Mouse (Mus musculus) embryo, embryonic 11.5 days (tissue): ENCODE measurements around the gene Rorb.

Experiments used
- DNase-seq: peaks from one replicate; pipeline ENCODE4 v3.0.0-alpha.2; 2012; ENCODE audit warnings: low read depth, low spot score

Gene Rorb

DNA sequence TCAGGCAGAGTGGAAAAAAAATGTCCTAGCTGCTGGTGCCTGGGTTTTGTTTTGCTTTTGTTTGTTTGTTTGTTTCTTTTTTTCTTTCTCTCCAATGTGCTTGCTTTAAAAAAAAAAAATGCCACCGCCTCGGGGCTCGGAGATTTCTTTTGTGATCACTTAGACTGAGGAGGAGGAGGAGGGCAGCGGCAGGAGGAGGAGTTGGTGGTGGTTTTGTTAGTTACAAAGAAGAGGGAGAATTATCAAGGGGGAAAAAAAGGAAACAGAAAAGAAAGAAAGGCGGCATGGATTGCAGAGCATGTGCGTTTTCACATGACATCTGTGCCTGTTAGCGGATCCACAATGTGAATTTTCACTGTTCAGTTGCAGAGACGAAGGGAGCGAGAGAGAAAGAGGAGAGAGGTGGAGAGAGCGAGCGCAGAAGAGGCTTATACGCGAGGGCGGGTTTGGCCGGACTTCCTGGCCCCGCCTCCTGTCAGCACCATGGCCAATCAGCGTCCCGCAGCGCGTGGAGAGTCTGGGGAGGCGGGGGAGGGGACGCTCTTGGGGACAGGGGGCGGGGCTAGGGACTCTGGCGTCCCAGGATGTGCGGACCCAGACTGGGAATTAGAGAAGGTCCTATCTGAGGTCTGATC, at the start of gene Rorb:
Gene Rorb, minus strand, starts transcription at position 404 of the 635 bp plus-strand sequence.
- peak; percentile 76 for DNase-seq

- no peak for DNase-seq
These were observed 37.9 kb upstream of the Rorb start for GRCm38 (mm10) chr19:19148847-19149246.

DNA sequence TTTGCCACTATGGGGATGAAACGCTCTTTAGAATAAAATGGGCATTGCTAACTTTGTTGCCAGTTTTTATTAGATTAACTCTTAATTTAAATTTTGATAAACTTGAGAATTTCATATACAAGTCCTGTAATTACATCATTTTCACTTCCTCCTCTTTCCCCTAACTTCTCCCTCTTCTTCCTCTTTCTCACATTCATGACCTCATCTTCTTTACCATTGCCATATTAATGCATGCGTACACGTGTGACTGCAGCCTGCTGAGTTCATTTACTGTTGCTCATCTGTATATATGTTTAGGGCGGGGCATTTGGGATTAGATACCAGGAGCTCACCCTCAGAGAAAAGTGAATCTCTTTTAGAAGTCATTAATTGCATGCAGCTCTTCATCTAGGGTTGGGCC, 33.5 kb upstream of the Rorb start:
- DNase-seq, result no peak

- no peak for DNase-seq
These were observed 25.9 kb upstream of the Rorb start for GRCm38 (mm10) chr19:19136856-19137255.

DNA sequence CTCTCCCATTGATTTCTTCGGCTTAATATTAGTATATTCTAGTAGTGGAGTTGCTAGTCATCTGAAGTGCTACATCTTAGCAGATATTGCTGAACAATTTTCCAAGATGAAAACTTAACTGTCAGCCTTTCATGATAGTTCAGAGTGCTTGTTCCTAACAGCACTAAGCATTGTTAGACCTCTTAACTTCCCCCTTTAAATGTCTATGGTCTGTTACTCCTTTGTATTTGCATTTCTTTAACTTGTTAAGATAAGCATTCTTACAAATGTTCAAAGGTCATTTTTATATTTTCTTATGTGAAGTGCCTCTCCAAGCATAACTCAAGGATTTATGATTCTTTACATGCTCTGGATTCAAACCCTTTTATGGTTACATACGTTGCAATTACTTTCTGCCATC, 24.8 kb upstream of the Rorb start:
- no peak for DNase-seq

GRCm38 (mm10) chr19:19122324-19122723, 11.3 kb upstream of the Rorb start:
- no peak for DNase-seq

DNA sequence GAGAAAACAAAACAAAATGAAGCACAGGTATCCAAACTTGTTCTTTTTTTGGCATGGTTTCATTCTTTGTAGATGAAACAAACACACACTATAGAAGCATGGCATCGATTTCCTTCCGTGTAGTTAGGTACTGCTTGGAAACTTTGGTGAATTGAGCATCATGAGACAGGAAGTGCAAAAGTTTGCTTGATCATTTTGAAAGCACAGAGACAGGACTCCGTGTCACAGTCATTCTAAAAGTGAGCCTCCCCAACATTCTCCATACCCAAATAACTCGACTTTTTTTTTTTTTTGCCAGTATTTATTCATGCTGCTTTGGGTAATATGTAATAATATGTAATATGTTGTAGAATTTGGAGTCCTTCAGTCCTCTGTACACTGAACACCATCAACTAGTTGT, 1.2 kb upstream of the Rorb start:
- no peak for DNase-seq

DNA sequence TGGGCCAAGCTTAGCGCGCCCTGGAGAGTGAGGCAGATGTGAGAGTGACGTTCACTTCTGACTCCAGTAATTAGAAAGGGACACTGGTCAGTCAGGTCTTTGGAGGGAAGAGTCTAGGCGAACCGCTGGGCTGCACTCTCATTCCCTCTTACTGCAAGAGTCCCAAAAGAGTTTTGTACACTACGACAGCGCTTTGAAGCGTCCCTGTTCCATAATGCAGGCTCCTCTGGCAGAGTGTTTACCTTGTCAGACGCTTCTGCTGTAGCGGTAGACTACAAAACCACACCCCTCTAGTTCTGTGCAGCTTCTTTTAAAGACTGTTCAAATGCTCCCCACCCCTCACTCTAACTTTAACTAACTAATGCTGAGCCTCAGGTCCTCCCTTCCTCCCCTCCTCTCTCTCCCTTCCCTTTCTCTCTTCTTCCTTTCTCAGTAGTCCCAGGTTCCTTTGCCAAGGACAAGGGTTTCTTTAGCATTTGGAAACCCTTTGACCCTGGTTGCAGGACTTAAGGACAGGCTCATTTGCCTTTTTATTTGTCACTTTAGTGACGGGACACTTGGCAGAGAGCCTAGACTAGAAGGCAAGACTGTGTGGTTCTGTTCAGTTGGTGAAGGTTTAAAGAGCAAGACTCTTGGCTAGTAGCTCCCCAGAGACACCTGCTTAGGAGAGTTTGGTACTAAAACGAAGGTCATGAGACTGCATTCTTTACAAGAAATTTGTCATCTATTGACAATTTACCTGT, 603 bp upstream of the Rorb start:
- no peak for DNase-seq

DNA sequence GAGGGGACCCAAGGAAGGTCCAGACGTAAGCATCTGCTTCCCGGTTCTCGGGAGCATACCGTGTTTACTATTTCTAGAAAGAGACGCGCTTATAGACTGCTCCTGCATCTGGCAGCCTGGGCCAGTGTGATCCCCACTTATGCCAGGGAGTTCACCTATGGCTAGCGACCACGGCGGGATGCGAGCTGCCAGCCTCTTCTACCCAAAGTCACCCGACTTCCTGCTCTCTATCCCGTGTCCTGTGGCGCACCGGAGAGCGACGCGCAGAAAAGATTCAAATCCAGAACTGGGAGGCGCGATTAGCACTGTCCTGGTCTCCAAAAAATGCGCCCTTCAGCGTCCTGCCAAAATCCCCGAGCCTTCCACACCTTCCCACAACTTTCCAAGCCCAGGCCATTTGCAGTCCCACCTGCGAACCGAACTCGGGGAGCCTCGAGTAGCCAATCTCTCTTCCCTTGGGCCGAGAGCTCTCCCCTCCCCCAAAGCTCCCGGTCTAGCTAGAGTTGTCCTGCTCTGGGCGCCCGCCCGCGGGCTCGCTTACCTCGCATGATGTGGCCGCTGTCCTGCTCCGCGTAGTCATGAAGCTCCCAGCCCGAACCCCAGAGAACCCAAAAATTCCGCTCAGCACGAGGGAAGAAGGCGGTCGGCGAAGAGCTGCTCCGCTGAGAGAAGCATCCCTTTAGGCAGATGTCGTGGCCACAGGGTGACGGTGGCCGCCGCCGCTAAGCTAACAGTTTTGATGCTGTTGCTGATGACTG, 806 bp downstream of the Rorb start:
- DNase-seq, result peak; percentile 29

GRCm38 (mm10) chr19:19108596-19109381, 2.2 kb downstream of the Rorb start:
- no peak for DNase-seq

DNA sequence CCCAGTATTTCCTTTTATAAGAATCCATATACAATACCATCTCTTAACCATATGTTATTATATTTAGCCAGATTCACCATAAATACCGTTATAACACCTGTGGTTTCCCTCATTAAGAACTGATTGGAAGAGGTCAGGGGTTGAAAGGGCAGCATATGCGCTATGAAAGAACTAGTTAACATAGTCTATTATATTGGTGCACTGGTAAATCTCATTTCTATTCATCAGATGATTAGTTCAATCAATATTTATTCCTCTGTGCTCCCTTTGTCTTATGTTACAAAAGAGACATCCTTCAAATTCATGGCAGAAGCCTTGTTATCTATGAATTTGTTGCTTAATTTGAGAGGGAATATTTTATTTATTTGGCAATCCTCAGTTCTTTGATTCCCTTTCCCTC, 6.4 kb downstream of the Rorb start:
- DNase-seq, result no peak

- DNase-seq, result no peak
These were observed 13.8 kb downstream of the Rorb start for GRCm38 (mm10) chr19:19097149-19097548.

GRCm38 (mm10) chr19:19089427-19089826, 21.6 kb downstream of the Rorb start:
- DNase-seq, result no peak

GRCm38 (mm10) chr19:19077880-19078279, 33.1 kb downstream of the Rorb start:
- DNase-seq, result no peak

DNA sequence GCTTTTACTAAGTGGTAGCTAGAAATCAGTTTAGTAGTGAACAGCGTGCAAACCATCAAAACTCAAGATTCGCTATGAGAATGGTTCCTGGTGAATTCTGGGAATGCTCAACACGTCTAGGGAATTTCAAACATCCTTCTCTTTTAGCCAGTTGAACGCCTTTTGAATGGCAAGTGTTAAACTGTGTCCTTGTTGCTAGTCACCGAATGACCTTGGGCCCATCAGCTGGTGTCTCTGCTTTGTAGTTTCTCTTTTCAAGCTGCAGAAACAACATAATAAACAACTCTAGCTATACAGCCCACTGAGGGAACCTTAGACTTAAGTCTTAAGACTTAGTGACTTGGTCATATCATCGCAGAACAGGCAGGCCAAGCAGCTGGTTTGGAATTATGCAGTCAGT, 36.2 kb downstream of the Rorb start:
- no peak for DNase-seq

DNA sequence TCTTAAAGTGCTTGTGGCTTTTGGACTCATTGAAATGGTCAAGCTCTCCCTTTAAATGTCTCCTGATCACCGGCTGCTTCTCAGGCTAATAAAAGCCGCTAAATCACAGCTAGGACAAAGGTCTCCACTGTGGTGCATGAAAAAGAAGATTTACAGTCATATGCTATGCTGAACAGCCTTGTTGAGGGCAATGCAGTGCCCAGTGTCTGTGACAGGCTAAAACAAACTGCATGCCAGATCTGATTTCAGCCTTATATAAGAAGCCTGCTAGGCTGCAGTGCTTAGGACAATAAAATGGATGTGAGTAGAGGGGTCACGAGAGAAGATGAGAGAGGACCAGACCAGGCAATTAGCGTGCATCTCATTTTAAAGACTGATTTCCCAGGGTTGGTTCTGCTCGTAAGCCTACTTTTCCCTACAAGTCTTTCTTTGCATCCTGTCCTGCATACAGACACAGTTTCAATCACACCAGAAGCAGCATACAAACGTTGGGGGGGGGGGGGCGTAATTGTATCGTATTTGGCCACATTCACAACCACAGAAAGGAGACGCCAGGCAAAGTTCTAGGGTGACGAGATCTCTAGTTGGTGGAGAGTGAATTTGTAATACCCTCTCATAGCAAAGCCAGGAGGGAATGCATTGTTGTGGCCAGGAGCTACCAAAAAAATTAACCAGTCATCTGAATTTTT, 52.1 kb downstream of the Rorb start:
- peak; percentile 29 for DNase-seq

- DNase-seq, result no peak
These were observed 52.8 kb downstream of the Rorb start for GRCm38 (mm10) chr19:19058201-19058600.

- DNase-seq, result no peak
These were observed 67.9 kb downstream of the Rorb start for GRCm38 (mm10) chr19:19043138-19043537.

- DNase-seq, result no peak
These were observed 70.2 kb downstream of the Rorb start for GRCm38 (mm10) chr19:19040800-19041199.

GRCm38 (mm10) chr19:19034482-19035315, 76.3 kb downstream of the Rorb start:
- DNase-seq, result no peak
